Mouse (Mus musculus) kidney, adult 2 months (tissue): Measurements from ENCODE around the gene Galnt7.

Experiments used
- CTCF ChIP-seq: fragments of 200-500 bp; conservative IDR thresholded peaks from 2 replicates; pipeline ENCODE4 v1.5.1; 2011; ENCODE audit warnings: low read depth, mild to moderate bottlenecking, control low read depth, low read length, moderate library complexity, mixed read lengths; ENCODE audit not compliant: insufficient read depth, insufficient read length
- POLR2A ChIP-seq: fragments of 200-500 bp; IDR thresholded peaks from one replicate; pipeline ENCODE4 v1.6.1; 2011; ENCODE audit warnings: low read depth, low read length, control low read depth

DNA sequence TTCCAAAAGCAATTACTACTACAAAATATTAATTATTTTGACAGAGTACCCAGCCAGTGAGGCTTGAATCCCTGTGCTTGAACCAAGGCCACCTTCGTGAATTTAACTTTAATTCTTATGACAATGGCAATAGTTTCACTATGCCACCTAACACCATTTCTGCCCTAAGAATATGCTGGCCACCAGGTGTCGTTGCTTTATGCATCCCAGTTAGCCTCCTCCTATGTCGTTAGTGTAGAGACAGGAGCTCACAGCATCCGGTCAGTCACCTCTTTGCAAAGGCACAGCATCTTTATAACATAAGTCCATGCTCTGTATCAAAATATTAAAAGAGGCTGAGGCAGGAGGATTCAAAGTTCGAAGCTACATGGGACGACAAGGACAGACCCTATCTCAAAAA is 79.0 kb downstream of the Galnt7 start:
- TF ChIP-seq POLR2A, result no peak
- no peak for TF ChIP-seq CTCF
